Mouse (Mus musculus) heart, postnatal 0 days (tissue): Measurements from ENCODE around the gene Plekhn1.

Source experiments
- CTCF ChIP-seq: IDR thresholded peaks from 2 replicates; pipeline ENCODE4 v1.5.1; 2016; ENCODE audit warnings: antibody characterized with exemption, control low read depth, low read depth
- EP300 ChIP-seq: IDR thresholded peaks from 2 replicates; pipeline ENCODE4 v1.6.1; 2016; ENCODE audit warnings: antibody characterized with exemption, low read depth

DNA sequence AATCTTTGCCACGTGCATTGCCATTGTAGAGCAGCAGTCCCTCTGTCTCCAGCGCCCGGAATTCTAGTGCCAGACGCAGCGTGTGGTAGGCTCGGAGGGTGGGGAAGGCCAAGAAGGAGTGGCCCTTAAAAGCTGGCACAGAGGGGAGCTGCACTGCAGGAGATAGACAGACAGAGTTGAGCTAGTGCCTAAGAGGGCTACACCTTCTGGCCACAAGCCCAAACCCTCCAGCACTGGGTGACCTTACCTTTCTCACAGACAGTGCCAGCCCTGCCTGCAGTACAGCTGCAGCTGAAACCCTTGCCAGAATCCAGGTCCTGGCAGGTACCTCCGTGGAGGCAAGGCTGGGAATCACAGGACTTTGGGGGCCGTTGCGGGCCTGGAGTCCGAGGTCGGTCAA lies 62.8 kb downstream of the Plekhn1 start:
- no peak for TF ChIP-seq CTCF
- no peak for TF ChIP-seq EP300
